Mouse (Mus musculus) embryonic facial prominence, embryonic 11.5 days (tissue): ENCODE measurements around the gene Oas3. TPM values are rescaled to one million over a fixed set of nuclear protein-coding genes. Genes with fewer than 3 reads are reported as not detected.

Source experiments
- ATAC-seq: fragments of 200-750 bp; cut with Nextera tagmentation; replicated peaks from 2 replicates; pipeline ENCODE4 v1.8.0; 2017; ENCODE audit warnings: low read depth; ENCODE audit not compliant: insufficient number of reproducible peaks, low FRiP score, low TSS enrichment
- DNase-seq: peaks from one replicate; pipeline ENCODE4 v3.0.0-alpha.2; 2015; ENCODE audit warnings: low spot score
- H3K27ac ChIP-seq: fragments of 300-500 bp; sonication (generic); replicated peaks from 2 replicates; pipeline ENCODE4 v1.5.1; 2014; ENCODE audit warnings: mild to moderate bottlenecking, low read depth, low read length, control low read depth
- H3K27me3 ChIP-seq: fragments of 300-500 bp; sonication (generic); 2 replicates; pipeline ENCODE4 v1.6.1; 2014; ENCODE audit warnings: mild to moderate bottlenecking, low read length, moderate library complexity, mixed read lengths; ENCODE audit not compliant: control insufficient read depth, insufficient read depth
- H3K36me3 ChIP-seq: fragments of 300-500 bp; sonication (generic); replicated peaks from 2 replicates; pipeline ENCODE4 v1.6.1; 2014; ENCODE audit warnings: low read depth, mild to moderate bottlenecking, low read length, moderate library complexity, mixed read lengths; ENCODE audit not compliant: control insufficient read depth, insufficient read depth
- H3K4me1 ChIP-seq: fragments of 300-500 bp; sonication (generic); 2 replicates; pipeline ENCODE4 v1.6.1; 2014; ENCODE audit warnings: low read length, mixed read lengths; ENCODE audit not compliant: control insufficient read depth, insufficient read depth
- H3K4me2 ChIP-seq: fragments of 300-500 bp; sonication (generic); 2 replicates; pipeline ENCODE4 v1.6.1; 2014; ENCODE audit warnings: low read depth, mild to moderate bottlenecking, control low read depth, low read length, moderate library complexity
- H3K4me3 ChIP-seq: fragments of 300-500 bp; sonication (generic); 2 replicates; pipeline ENCODE4 v1.5.1; 2014; ENCODE audit warnings: low read depth, low read length, control low read depth
- H3K9ac ChIP-seq: fragments of 300-500 bp; sonication (generic); replicated peaks from 2 replicates; pipeline ENCODE4 v1.6.1; 2014; ENCODE audit warnings: mild to moderate bottlenecking, control low read depth, low read length
- H3K9me3 ChIP-seq: fragments of 300-500 bp; sonication (generic); replicated peaks from 2 replicates; pipeline ENCODE4 v1.6.1; 2016; ENCODE audit warnings: mild to moderate bottlenecking, low read length, inconsistent platforms, mixed read lengths; ENCODE audit not compliant: control insufficient read depth
- WGBS: fragments of 180-500 bp; shearing (Covaris S2); extraction: QIAGEN DNeasy Blood & Tissue Kit; methylation state at CpG from one replicate; pipeline ENCODE4 v1.1.7; 2014; 5-methylcytosine and 5-hydroxymethylcytosine counted together
- polyA plus RNA-seq: library from polyadenylated mRNA; unstranded; fragments of >200 nt; fragmentation: Nextera tagmentation; extraction: Ambion mirVana; gene quantifications from 2 replicates; pipeline ENCODE4 v1.2.1, GENCODE M21; 2014

The Oas3 gene
- polyA plus RNA-seq, 1 experiment from 2014 or later = not detected

DNA sequence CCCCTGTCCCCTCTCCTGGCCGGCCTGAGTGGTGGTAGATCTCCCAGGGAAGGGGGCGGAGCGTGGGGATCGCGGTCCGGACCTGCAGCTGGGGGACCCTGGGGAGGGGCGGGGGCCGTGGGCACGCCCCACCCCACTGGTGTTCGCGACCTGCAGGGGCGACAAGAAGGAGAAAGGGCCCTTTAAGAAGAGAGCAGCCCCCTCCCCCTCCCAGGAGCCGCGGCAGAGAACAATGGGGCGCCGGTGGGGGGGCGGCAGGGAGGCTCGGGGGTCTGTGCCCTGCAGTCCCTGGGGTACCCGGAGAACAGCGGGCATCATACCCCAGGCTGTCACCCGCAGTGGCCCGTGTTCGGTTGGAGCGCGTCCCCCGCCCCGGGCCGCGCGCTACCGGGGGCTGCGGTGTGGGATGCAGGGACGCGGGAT, 66.6 kb downstream of the Oas3 start:
- DNase-seq = no peak
- 2% methylated on average over 29 of the region's 34 CpGs for WGBS

DNA sequence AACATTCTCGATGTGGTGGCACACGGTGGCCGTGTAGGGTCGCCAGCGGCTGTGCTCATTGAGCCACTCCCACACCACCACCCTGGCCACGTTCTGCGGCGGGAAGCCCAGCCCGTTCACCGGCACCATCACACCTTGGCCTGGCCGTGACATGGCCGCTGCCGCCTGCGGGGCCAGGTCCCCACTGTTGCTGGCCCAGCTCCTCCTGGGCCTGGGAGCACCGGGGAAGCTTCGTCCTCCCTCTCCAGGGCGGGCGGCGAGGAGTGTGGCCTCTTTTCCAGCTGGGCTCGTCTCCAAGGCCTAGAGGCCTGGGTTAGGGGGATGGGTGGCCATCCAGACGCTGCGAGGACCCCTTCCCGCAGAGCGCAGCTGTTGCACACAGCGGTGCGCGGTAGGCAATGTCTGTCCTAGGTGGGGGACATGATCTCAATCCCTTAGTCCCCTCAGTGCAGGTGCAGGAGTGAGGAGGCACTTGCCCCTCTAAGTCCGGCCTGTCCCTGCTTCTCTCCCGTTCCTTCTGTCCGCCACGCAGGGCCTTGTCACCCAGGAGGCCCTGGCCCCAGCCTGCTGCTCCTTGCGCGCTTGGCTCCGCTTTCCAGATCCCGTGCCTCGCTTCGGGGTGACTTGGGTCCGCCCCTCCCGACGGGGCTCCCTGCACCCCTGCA, 67.2 kb downstream of the Oas3 start:
- Histone ChIP-seq H3K9ac (peak overlapping the region; percentile 46), H3K27me3 (peaks cover 46% of the 10 kb centered on the region), H3K4me2 (peak overlapping the region; percentile 67), H3K4me1 (peaks cover 13% of the 10 kb centered on the region), H3K4me3 (peak overlapping the region; percentile 46), H3K36me3 (no peaks in the 10 kb centered on the region), H3K27ac (no peak overlapping the region), H3K9me3 (no peaks in the 10 kb centered on the region)
- DNase-seq (peak; percentile 56), ATAC-seq (no peak; the same call in 1 of the 2 replicates)
- 3% methylated on average over 40 of the region's 40 CpGs for WGBS

More for the DNA sequence above, 66.6 kb downstream of the Oas3 start:
- H3K27me3 ChIP-seq = peaks cover 46% of the 10 kb centered on the region
- no peak for ATAC-seq
- no peak overlapping the region for H3K27ac ChIP-seq
- H3K36me3 ChIP-seq = no peaks in the 10 kb centered on the region
- peak overlapping the region; percentile 67 for H3K4me2 ChIP-seq
- H3K4me1 ChIP-seq = peaks cover 13% of the 10 kb centered on the region
- no peaks in the 10 kb centered on the region for H3K9me3 ChIP-seq
- H3K9ac ChIP-seq = peak overlapping the region; percentile 46
- H3K4me3 ChIP-seq = peak overlapping the region; percentile 46

- H3K27ac ChIP-seq = no peak overlapping the region
- peaks cover 28% of the 10 kb centered on the region for H3K27me3 ChIP-seq
- peak overlapping the region; percentile 5; the same call in 1 of the 2 replicates for H3K4me3 ChIP-seq
- peak overlapping the region; percentile 43 for H3K4me2 ChIP-seq
- no peaks in the 10 kb centered on the region for H3K9me3 ChIP-seq
- H3K4me1 ChIP-seq = peaks cover 13% of the 10 kb centered on the region
- 37% methylated on average over 13 of the region's 13 CpGs for WGBS
- no peak overlapping the region for H3K9ac ChIP-seq
- no peak for DNase-seq
- ATAC-seq = no peak
- no peaks in the 10 kb centered on the region for H3K36me3 ChIP-seq
Measured at GRCm38 (mm10) chr5:120706976-120707375, 70.5 kb downstream of the Oas3 start.

GRCm38 (mm10) chr5:120706541-120706940, 70.9 kb downstream of the Oas3 start:
- Histone ChIP-seq H3K27me3 (peaks cover 24% of the 10 kb centered on the region), H3K4me2 (peak overlapping the region; percentile 43), H3K9me3 (no peaks in the 10 kb centered on the region), H3K4me3 (peak overlapping the region; percentile 5; the same call in 1 of the 2 replicates), H3K27ac (no peak overlapping the region), H3K4me1 (peaks cover 13% of the 10 kb centered on the region), H3K36me3 (no peaks in the 10 kb centered on the region), H3K9ac (no peak overlapping the region)
- ATAC-seq (no peak), DNase-seq (peak; percentile 51)
- 2% methylated on average over 16 of the region's 16 CpGs for WGBS

- H3K4me1 ChIP-seq = peaks cover 5% of the 10 kb centered on the region; the same call in 1 of the 2 replicates
- H3K9me3 ChIP-seq = no peaks in the 10 kb centered on the region
- H3K27me3 ChIP-seq = peaks cover 2% of the 10 kb centered on the region
- no peak overlapping the region for H3K9ac ChIP-seq
- no peak overlapping the region for H3K27ac ChIP-seq
- WGBS = 50% methylated on average over 6 of the region's 6 CpGs
- H3K4me3 ChIP-seq = no peak overlapping the region
- DNase-seq (no peak), ATAC-seq (no peak)
- no peaks in the 10 kb centered on the region for H3K36me3 ChIP-seq
- no peak overlapping the region for H3K4me2 ChIP-seq
Measured at GRCm38 (mm10) chr5:120704421-120704820, 73.0 kb downstream of the Oas3 start.

- 89% methylated on average over 3 of the region's 3 CpGs for WGBS
- Histone ChIP-seq H3K4me3 (no peak overlapping the region), H3K36me3 (no peaks in the 10 kb centered on the region), H3K9me3 (no peaks in the 10 kb centered on the region), H3K27ac (no peak overlapping the region), H3K4me1 (peaks cover 5% of the 10 kb centered on the region; the same call in 1 of the 2 replicates), H3K4me2 (no peak overlapping the region), H3K9ac (no peak overlapping the region), H3K27me3 (no peaks in the 10 kb centered on the region; the same call in 1 of the 2 replicates)
- no peak for ATAC-seq
- no peak for DNase-seq
Measured at GRCm38 (mm10) chr5:120703660-120704059, 73.8 kb downstream of the Oas3 start.

Other genes with a start within 250 kb of the Oas3 start
- gene Tpcn1, start 189.0 kb downstream of the Oas3 start, polyA plus RNA-seq = 9.6 and 11.2 TPM in 2 replicates
- gene Iqcd, start 188.6 kb downstream of the Oas3 start, polyA plus RNA-seq = 0.31 and 0.55 TPM in 2 replicates
- gene Rita1, start 165.1 kb downstream of the Oas3 start, polyA plus RNA-seq = 8.3 and 8.8 TPM in 2 replicates
- gene Ddx54, start 164.9 kb downstream of the Oas3 start, polyA plus RNA-seq = 28.9 and 29.7 TPM in 2 replicates
- not detected in 2 replicates for gene Cfap73, start 143.4 kb downstream of the Oas3 start, polyA plus RNA-seq
- gene Rasal1, start 128.8 kb downstream of the Oas3 start, polyA plus RNA-seq = 0.34 TPM in 1 of 2 replicates, not detected in the other
- gene Dtx1, start 65.7 kb downstream of the Oas3 start, polyA plus RNA-seq = 3.3 TPM in 2 replicates
- 0.17 and 0.43 TPM in 2 replicates for gene Oas2, start 27.8 kb downstream of the Oas3 start, polyA plus RNA-seq
- not detected in 2 replicates for gene Oas1e, start 17.9 kb upstream of the Oas3 start, polyA plus RNA-seq
- 0.24 and 0.27 TPM in 2 replicates for gene Oas1c, start 34.9 kb upstream of the Oas3 start, polyA plus RNA-seq
- not detected in 2 replicates for gene Oas1f, start 69.7 kb upstream of the Oas3 start, polyA plus RNA-seq
- not detected in 2 replicates for gene Oas1h, start 83.8 kb upstream of the Oas3 start, polyA plus RNA-seq
- not detected in 2 replicates for gene Oas1g, start 110.0 kb upstream of the Oas3 start, polyA plus RNA-seq
- 0.61 and 1.2 TPM in 2 replicates for gene Oas1a, start 129.9 kb upstream of the Oas3 start, polyA plus RNA-seq
- not detected in 2 replicates for gene Oas1d, start 136.9 kb upstream of the Oas3 start, polyA plus RNA-seq
- 0.20 and 0.21 TPM in 2 replicates for gene Rph3a, start 232.4 kb upstream of the Oas3 start, polyA plus RNA-seq